Mouse (Mus musculus) v-Abl transformed pro-B cells (cell line): ENCODE results near the gene Entpd6.

Source experiments
- in situ Hi-C, 2 experiments: fragments of 400-800 bp; cut with MboI; formaldehyde crosslinking; loops; one replicate each; pipeline ENCODE4 v1.15.1; 2025; ENCODE audit not compliant: unreplicated experiment in 2 of 2

The Entpd6 gene

DNA sequence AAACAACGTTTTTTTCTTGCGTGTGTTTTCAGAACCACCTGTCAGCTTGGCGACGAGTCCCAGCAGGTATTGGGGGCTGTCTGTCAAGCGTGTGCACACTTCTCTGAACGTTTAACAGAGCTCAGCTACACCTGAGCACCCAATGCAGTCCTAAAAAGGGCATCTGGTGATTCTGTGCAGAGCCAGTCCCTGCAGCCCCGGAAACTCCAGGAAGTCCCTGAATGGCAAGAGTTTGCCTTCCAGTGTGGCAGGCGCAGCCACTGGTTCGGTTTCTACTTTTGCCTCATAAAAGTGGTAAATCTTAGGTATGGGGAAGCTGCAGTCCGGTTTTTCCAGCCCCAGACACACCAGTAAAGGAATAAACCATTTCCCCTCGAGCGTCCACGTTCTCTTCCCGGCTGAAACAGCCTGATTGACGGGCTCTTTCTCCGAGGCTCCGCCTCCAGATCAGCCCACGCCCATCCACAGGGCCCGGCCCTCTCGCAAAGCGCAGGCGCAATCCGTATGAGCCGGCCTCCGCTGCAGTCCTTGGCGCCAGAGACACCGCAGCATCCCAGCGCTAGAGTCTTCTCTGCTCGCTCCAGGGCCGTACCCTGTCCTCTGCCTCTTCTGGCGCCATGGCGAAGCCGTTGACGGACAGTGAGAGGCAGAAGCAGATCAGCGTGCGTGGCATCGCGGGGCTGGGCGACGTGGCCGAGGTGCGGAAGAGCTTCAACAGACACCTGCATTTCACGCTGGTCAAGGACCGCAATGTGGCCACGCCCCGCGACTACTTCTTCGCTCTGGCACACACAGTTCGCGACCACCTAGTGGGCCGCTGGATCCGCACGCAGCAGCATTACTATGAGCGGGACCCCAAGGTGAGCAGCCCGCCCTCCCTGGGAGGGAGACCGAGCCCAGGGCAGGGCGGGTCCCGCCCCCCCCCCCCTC is 37.7 kb downstream of the Entpd6 start, which contains the start of gene Pygb:
Gene Pygb, plus strand, starts transcription at position 485 of the 930 bp plus-strand sequence.
- in situ Hi-C loops: loop anchor here (25.0 kb wide), 3 partner anchors 224 to 951 kb away; partner anchors contain the start of genes Zfp120 (in 2 of the 2), Cst7 (in 1 of the 2) and Psmf1 (in 1 of the 2)

DNA sequence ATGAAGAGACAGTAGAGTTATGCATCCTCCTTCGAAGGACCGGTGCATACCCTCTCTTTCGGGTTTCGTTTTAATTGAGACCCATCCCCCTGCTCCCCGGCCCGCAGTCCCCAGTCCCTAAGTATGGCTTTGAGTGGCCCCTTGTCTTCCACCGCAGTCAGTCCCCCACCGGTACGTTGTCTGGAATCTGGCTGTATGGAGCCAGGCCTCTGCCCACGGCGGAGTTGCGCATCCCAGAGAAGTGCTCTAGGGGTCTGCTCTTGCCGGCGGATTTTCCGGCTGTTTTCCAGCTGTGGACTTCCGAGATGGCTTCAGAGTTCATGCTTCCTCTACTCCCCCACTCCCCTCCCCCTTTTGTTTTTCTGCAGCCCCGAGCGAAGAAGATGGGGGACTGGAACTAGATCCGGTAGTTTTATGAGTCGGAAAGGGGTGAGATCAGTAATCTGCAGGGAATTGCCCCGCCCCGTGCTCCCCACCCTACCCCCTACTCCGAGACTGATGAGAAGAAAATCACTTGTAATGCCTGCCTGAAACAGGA is 38.5 kb downstream of the Entpd6 start:
- in situ Hi-C loops: loop anchor here (25.0 kb wide), 3 partner anchors 225 to 950 kb away; partner anchors contain the start of genes Zfp120 (in 2 of the 2), Cst7 (in 1 of the 2) and Psmf1 (in 1 of the 2)

DNA sequence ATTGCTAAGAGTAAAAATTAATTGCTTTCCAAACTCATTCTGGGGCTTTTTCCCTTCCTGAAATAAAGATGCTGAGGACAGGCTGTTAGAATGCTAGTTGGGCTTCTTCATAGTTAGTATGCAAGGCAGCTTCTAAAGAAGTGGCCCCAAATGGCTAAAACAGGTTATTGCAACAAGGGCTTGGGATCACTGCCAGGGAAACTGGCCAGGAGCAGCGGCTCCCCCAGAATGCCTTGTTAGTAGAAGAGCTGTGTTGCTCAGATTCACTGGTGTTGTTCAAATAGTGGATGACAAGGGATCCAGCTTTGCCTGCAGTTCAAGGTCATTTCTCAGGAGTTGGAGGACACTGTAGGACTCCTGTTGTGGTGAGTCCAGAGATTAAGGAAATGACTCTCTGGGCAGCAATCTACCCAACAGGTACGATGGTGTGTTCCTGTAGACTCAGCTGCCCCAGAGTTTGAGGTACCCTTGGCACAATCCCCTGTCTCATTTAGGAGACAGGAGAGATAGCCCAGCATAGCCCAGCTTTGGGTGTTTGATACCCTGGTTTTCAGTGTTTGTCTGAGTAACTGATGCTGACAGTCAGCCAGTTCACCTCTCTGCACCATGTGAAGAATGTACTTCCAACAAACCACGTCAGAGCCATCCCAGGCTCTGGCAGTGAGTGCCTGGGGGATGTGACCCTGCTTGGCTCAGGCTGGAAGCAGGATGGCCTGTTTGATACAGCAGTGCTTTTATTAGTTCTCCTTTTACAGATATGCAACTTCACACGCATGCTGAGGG is 40.1 kb downstream of the Entpd6 start:
- in situ Hi-C loops: loop anchor here (25.0 kb wide), 3 partner anchors 227 to 948 kb away; partner anchors contain the start of genes Zfp120 (in 2 of the 2), Cst7 (in 1 of the 2) and Psmf1 (in 1 of the 2)

DNA sequence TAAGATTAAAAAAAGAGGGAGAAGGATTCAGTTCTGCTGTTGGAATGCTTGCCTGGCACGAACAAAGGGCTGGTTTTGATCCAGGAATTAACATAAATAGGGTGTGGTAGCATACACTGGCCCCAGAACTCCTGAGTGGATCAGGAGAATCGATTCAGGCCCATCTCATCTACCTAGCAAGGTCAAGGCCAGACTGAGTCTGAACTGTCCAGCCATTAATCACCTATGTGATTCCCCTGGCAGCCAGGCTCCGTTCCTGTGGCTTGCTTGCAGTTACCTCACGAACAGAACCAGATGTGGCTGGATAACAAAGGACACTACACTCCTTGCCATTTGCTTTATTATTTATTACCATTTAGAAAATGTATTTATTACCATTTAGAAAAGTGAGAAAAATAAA is 44.5 kb downstream of the Entpd6 start:
- in situ Hi-C loops: loop anchor here (5.0 to 25.0 kb wide), 6 partner anchors 116 to 944 kb away; partner anchors contain the start of genes Zfp120 (in 2 of the 2), Cst7 (in 1 of the 2) and Psmf1 (in 1 of the 2)

DNA sequence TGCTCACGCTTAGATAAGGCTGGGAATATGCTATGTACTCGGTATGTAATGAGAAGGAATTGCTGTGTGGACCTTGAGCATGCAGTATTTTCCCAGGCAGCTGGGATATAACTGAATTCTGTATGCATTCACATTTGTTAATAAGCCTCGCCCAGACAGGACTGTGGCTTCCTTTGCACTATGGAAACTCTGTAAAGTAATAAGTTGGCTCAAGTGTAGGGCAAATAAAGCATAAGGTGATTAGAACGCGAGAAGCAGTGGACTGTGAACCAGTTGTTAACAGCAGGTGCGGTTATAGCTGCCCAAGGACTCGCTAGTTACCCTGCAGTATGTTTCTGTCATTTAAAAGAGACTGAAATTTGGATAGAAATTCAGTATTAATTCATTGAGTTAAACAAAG is 49.2 kb downstream of the Entpd6 start:
- in situ Hi-C loops: loop anchor here (10.0 to 25.0 kb wide), 5 partner anchors 233 to 939 kb away; partner anchors contain the start of genes Zfp120 (in 2 of the 2), Cst7 (in 1 of the 2) and Psmf1 (in 1 of the 2)

DNA sequence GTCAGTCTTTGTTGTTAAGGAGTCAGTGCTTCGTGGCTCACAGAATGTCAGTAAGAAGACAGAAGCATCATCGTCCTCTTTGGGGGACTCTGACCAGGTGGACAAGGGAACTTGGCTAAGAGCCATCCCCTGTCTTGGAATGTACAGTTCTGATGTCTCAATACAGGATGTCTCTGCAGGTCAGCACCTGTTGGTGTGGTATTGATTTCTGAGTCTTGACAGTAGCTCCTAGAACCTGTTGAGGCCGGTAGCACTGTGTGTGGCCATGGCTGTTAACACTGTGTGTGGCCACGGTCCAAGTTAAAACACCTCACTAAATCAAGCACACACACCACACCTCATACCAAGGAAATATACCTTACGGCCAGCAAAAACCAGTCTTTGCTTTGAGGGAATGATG is 51.8 kb downstream of the Entpd6 start:
- in situ Hi-C loops: loop anchor here (5.0 to 25.0 kb wide), 4 partner anchors 192 to 1446 kb away; no protein-coding TSS in a partner anchor

DNA sequence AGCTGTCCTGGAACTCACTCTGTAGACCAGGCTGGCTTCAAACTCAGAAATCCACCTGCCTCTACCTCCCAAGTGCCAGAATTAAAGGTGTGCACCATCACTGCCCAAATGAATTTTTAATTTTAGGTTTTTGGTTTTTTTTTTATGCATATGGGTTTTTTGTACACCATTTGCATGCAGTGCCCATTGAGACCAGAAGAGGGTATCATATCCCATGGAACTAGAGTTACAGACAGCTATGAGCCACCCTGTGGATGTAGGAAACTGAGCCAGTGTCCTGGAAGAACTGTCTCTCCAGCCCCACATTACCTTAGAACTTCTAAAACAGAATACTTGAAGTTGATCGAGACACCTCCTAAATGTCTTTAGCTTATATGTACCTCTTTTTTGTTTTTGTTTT is 54.2 kb downstream of the Entpd6 start:
- in situ Hi-C loops: loop anchor here (5.0 to 25.0 kb wide), 4 partner anchors 189 to 1448 kb away; no protein-coding TSS in a partner anchor

DNA sequence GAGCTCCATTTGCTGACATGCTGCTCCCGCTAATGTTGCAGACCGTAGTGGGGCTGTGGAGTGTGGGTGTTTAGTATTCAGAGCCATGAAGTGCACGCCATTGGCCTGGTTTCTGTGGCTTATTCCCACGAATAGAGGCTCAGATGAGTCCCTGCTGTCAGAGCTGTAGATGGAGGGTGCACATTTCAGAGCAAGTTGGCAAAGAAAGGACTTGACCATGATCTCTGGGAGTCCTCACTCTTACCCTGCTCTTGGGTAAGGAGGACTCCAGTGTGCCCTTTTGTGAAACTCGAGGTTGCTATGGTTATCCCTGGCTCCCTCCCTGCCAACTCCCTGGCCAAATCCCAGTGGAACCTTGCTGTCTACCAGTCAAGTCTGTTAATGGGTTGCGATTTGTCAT is 59.5 kb downstream of the Entpd6 start:
- in situ Hi-C loops: loop anchor here (10.0 to 25.0 kb wide), 2 partner anchors 1054 to 1454 kb away; no protein-coding TSS in a partner anchor

DNA sequence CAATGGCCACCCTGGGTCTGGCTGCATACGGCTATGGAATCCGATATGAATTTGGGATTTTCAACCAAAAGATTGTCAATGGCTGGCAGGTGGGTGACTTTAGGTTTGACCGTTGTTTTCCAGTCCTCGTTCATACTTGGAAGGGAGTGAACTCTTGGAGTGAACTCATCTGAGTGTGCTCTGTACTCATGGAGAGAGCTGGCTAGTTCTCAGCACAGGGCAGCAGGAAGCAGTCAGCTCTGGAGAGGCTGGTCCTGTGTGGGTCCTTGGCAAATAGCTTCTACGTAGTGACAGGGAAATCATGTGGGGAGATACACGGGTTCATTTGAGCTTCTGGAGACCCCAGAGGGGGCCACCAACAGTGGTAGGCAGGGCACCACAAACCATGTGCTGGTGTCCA is 60.0 kb downstream of the Entpd6 start:
- in situ Hi-C loops: loop anchor here (10.0 to 25.0 kb wide), 2 partner anchors 1053 to 1454 kb away; no protein-coding TSS in a partner anchor

DNA sequence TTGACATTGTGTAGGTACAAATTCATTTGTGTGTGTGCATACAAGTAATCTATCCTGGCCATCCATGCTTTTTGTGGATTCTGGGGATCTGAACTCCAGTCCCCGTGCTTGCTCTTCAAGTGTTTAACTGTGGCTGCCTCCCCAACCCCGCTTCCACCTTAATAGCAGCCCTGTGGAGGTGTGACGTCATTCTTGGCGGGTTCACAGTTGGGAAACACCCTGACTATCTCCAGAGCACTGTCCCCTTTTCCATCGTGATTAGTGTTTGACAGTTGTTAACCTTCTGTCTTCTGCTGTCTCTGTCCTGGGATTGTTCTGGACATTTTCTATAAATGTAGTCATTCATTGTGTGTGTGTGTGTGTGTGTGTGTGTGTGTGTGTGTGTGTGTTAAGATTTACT is 61.8 kb downstream of the Entpd6 start:
- in situ Hi-C loops: loop anchor here in 1 of 2 experiments (25.0 kb wide), 1 partner anchor 1052 kb away; no protein-coding TSS in a partner anchor

DNA sequence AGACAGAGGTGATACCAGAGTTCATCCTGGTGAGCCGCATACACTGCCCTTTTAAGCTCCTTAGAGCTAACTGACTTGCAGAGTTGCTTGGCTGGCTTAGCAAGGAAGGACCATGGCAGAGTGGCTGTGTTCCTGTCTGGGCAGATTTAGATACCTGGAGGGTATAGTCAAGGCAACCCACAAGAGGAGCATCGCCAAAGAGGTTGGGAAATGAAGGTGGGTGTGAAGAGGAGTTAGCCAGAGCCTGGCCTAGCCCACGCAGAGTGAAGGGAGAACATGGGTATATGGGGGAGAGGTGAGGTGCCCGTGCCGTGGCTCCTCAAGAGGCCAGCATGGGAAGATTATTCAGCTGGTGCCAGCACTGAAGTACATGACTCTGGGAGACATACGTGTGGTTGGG is 64.0 kb downstream of the Entpd6 start:
- in situ Hi-C loops: loop anchor here in 1 of 2 experiments (25.0 kb wide), 1 partner anchor 1049 kb away; no protein-coding TSS in a partner anchor

DNA sequence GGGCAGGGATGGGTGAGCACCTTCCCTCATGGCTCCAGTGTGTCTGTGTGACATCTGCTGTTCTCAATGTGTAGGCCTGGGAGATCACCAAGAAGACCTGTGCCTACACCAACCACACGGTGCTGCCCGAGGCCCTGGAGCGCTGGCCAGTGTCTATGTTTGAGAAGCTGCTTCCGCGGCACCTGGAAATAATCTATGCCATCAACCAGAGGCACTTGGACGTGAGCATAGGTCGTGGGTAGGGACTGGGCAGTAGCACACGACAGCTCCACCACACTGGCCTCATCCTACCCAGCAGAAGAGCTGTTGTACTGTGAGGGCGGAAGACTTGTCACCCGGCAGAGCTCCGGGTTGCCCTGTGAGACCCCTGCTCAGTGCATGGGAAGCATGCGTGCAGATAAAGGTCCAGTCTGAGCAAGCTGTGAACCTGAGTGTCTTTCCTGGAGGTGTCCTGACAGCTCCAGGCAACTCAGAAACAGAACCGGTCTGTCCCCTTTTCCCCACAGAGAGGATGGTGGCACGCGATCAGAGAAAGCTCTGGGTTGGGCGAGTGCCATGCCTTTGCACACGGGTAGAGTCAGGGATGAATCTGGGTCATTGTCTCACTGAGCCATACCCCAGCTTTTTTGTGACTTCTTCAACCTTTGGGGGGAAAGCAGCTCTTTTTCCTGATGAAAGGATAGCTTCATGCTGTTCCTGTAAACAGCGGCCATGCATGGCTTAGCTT is 68.0 kb downstream of the Entpd6 start:
- in situ Hi-C loops: loop anchor here in 1 of 2 experiments (25.0 kb wide), 1 partner anchor 1045 kb away; no protein-coding TSS in a partner anchor

DNA sequence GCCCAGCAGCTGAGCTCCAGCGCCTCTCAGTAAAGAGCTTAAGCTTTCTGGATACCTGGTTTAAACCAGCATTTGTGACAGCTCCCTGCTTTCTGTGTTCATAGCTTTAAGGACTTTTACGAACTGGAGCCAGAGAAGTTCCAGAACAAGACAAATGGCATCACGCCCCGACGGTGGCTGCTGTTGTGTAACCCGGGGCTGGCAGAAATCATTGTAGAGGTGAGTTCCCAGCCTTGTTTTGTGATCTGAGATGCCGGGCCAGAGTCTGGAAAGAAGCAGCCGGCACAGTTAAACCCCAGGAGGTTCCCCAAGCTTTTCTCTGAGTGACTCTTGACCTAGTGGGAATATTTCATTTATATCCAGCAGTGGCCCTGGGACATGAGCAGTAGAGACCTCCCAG is 69.9 kb downstream of the Entpd6 start:
- in situ Hi-C loops: loop anchor here in 1 of 2 experiments (25.0 kb wide), 1 partner anchor 1044 kb away; no protein-coding TSS in a partner anchor

DNA sequence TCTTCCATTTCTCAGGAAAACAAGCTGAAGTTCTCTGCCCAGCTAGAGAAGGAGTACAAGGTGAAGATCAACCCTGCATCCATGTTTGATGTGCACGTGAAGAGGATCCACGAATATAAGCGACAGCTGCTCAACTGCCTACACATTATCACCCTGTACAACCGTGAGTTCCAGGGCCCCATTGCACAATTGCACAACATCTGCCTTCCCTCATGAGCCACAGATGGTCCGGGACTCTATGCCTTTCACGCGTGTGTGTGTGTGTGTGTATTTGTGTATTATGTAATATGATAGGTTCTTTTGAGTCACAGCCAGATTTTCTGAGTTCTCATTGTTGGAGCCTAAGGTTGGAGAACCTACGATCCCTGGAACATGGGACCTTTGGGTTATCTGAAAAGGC is 71.9 kb downstream of the Entpd6 start:
- in situ Hi-C loops: loop anchor here in 1 of 2 experiments (10.0 to 25.0 kb wide), 2 partner anchors 184 to 1042 kb away; no protein-coding TSS in a partner anchor
